Mouse (Mus musculus): Measurements from ENCODE around the gene Spatc1l.

Spatc1l gene

GRCm38 (mm10) chr10:76596338-76596737, 34.3 kb downstream of the Spatc1l start:
- no peak for DNase-seq (ENCODE audit: low read depth, low spot score)

DNA sequence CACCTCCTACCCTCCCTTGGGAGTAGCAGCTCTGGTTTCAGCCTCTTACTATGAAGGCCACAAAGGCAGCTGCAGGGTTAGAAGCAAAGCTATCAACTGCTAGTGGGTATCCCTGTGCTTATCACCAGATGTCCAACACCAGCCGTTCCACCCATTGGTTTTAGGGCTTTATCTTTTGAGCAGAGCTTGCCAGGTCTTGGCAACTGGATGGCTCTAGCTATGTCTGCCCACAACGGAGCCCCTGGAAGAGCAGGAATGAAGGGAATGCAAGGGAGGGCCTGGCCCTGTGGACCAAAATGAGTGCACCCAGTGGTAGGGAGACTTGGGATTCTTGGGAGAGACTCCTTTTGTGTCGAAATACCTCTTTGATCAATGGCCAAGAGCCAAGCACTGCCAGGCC, 40.6 kb downstream of the Spatc1l start:
- DNase-seq (ENCODE audit: low read depth, low spot score) = no peak

GRCm38 (mm10) chr10:76612473-76612872, 50.4 kb downstream of the Spatc1l start:
- DNase-seq (ENCODE audit: low read depth, low spot score) = no peak

Measured in c-Kit-negative CD71-positive TER-119-positive erythroid progenitor cells, embryonic 14.5 days (primary cell).